Mouse (Mus musculus) liver, embryonic 12.5 days (tissue): ENCODE data around the gene Ank2. TPM values are rescaled to one million over a fixed set of nuclear protein-coding genes. Genes with fewer than 3 reads are reported as not detected.

Experiments
- ATAC-seq: fragments of 200-750 bp; cut with Nextera tagmentation; 2 replicates; pipeline ENCODE4 v1.8.0; 2017; ENCODE audit warnings: moderate number of reproducible peaks, mild to moderate bottlenecking, moderate library complexity
- H3K27ac ChIP-seq: fragments of 300-500 bp; sonication (generic); 2 replicates; pipeline ENCODE4 v1.5.1; 2016; ENCODE audit warnings: mild to moderate bottlenecking
- H3K27me3 ChIP-seq: fragments of 300-500 bp; sonication (generic); replicated peaks from 2 replicates; pipeline ENCODE4 v1.6.1; 2016; ENCODE audit warnings: mild to moderate bottlenecking, moderate library complexity
- H3K36me3 ChIP-seq: fragments of 300-500 bp; sonication (generic); 2 replicates; pipeline ENCODE4 v1.6.1; 2016; ENCODE audit warnings: mild to moderate bottlenecking, moderate library complexity
- H3K4me1 ChIP-seq: fragments of 300-500 bp; sonication (generic); 2 replicates; pipeline ENCODE4 v1.6.1; 2016
- H3K4me2 ChIP-seq: fragments of 300-500 bp; sonication (generic); 2 replicates; pipeline ENCODE4 v1.6.1; 2016; ENCODE audit warnings: mild to moderate bottlenecking, moderate library complexity
- H3K4me3 ChIP-seq: fragments of 300-500 bp; sonication (generic); 2 replicates; pipeline ENCODE4 v1.5.1; 2016; ENCODE audit warnings: mild to moderate bottlenecking, moderate library complexity
- H3K9ac ChIP-seq: fragments of 300-500 bp; sonication (generic); 2 replicates; pipeline ENCODE4 v1.6.1; 2016; ENCODE audit warnings: mild to moderate bottlenecking, moderate library complexity
- H3K9me3 ChIP-seq: fragments of 300-500 bp; sonication (generic); replicated peaks from 2 replicates; pipeline ENCODE4 v1.6.1; 2016; ENCODE audit warnings: mild to moderate bottlenecking, moderate library complexity
- WGBS: fragments of 180-500 bp; shearing (Covaris S2); methylation state at CpG from one replicate; pipeline ENCODE4 v1.1.7; 2016; ENCODE audit not compliant: insufficient replicate concordance; 5-methylcytosine and 5-hydroxymethylcytosine counted together
- polyA plus RNA-seq: library from polyadenylated mRNA; unstranded; fragments of >200 nt; fragmentation: Nextera tagmentation; extraction: Ambion mirVana; gene quantifications from 2 replicates; pipeline ENCODE4 v1.2.1, GENCODE M21; 2016

Gene Ank2
- polyA plus RNA-seq, 1 experiment from 2014 or later, result 9.0 TPM

DNA sequence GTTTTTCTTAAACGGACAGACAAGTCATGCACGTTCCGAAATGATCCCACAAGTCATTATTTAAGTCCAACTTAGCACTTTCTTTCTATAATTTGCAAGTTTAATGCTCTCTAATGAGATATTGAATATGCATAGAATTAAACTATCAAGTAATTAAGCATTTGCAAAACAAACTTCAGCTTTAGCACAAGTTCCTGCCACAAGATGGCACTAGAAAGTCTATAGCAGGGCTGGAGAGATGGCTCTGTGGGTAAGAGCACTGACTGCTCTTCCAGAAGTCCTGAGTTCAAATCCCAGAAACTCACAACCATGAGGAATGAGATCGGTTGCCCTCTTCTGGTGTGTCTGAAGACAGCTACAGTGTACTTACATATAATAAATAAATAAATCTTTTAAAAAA, 45.4 kb downstream of the Ank2 start:
- Histone ChIP-seq H3K4me2 (no peak overlapping the region), H3K9ac (no peak overlapping the region), H3K4me3 (no peak overlapping the region), H3K27me3 (no peaks in the 10 kb centered on the region), H3K9me3 (no peaks in the 10 kb centered on the region), H3K36me3 (no peaks in the 10 kb centered on the region), H3K27ac (no peak overlapping the region), H3K4me1 (peaks cover 9% of the 10 kb centered on the region)
- WGBS, result 70% methylated on average over 4 of the region's 4 CpGs
- ATAC-seq, result no peak

DNA sequence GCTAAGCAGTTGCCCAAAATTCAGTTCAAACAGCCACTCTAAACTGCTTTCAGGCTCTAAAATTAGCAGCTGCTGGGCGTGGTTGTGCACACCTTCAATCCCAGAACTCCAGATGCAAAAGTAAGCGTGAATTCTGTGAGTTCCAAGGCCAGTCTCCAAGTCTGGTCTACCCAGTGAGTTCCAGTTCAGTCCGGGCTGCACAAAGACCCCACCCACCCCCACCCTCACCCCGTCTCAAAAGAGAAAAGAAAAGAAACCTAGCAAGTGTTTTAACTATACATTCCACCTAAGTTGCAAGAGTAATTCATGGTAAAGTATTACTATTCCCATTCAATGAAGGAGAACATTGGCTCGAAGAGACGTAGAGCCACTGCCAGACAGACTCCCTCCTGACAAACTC, 45.9 kb downstream of the Ank2 start:
- Histone ChIP-seq H3K9me3 (no peaks in the 10 kb centered on the region), H3K36me3 (no peaks in the 10 kb centered on the region), H3K4me1 (peaks cover 4% of the 10 kb centered on the region), H3K4me2 (no peak overlapping the region), H3K27me3 (no peaks in the 10 kb centered on the region), H3K27ac (no peak overlapping the region), H3K4me3 (no peak overlapping the region), H3K9ac (no peak overlapping the region)
- no peak for ATAC-seq
- 69% methylated on average over 6 of the region's 6 CpGs for WGBS

DNA sequence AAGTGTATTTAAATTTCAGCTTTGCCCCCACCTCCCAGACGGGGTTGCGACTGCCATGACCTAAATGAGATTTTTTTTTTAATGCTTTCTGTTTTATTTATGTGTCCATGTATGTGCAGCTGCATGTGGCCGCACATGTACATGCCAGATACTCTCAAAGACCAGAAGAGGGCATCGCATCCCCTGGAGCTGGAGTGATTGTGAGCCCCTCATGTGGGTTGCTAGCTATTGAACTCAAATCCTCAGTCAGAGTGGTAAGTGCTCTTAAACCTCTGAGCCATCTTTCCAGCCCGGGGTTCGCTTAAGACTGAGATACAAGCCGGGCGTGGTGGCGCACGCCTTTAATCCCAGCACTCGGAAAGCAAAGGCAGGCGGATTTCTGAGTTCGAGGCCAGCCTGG, 46.9 kb downstream of the Ank2 start:
- 63% methylated on average over 13 of the region's 13 CpGs for WGBS
- no peaks in the 10 kb centered on the region for H3K36me3 ChIP-seq
- no peaks in the 10 kb centered on the region for H3K27me3 ChIP-seq
- ATAC-seq, result no peak
- H3K4me1 ChIP-seq, result no peaks in the 10 kb centered on the region
- no peak overlapping the region for H3K9ac ChIP-seq
- no peak overlapping the region for H3K4me3 ChIP-seq
- H3K27ac ChIP-seq, result no peak overlapping the region
- no peak overlapping the region for H3K4me2 ChIP-seq
- H3K9me3 ChIP-seq, result no peaks in the 10 kb centered on the region

GRCm38 (mm10) chr3:127451741-127452140, 47.4 kb downstream of the Ank2 start:
- H3K9me3 ChIP-seq, result no peaks in the 10 kb centered on the region
- H3K9ac ChIP-seq, result no peak overlapping the region
- H3K36me3 ChIP-seq, result no peaks in the 10 kb centered on the region
- no peak for ATAC-seq
- H3K4me2 ChIP-seq, result no peak overlapping the region
- H3K4me1 ChIP-seq, result no peaks in the 10 kb centered on the region
- no peak overlapping the region for H3K4me3 ChIP-seq
- H3K27ac ChIP-seq, result no peak overlapping the region
- H3K27me3 ChIP-seq, result no peaks in the 10 kb centered on the region
- 48% methylated on average over 9 of the region's 9 CpGs for WGBS

DNA sequence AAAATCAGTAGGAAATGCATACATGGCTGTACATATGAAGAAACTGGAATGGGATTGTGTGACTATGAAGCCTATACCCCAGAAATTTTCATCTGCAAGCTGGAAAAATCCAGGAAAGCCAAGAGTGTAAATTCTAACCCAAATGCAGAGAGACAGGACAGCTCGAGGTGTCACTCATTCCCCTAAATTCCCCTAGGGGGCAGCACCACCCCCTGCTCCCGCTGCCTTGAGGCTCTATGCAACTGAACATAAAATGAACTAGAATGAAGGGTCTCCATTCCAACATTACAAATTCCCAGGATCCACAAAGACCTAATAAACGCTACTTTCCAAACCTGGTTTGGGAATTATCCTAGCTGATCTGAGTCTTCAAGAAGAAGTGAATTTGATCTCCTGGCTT, 48.1 kb downstream of the Ank2 start:
- 2% methylated on average over 3 of the region's 3 CpGs for WGBS
- H3K4me2 ChIP-seq, result no peak overlapping the region
- no peaks in the 10 kb centered on the region for H3K36me3 ChIP-seq
- H3K27ac ChIP-seq, result no peak overlapping the region
- H3K4me1 ChIP-seq, result no peaks in the 10 kb centered on the region
- H3K27me3 ChIP-seq, result no peaks in the 10 kb centered on the region
- no peak overlapping the region for H3K9ac ChIP-seq
- ATAC-seq, result no peak
- H3K4me3 ChIP-seq, result no peak overlapping the region
- no peaks in the 10 kb centered on the region for H3K9me3 ChIP-seq

DNA sequence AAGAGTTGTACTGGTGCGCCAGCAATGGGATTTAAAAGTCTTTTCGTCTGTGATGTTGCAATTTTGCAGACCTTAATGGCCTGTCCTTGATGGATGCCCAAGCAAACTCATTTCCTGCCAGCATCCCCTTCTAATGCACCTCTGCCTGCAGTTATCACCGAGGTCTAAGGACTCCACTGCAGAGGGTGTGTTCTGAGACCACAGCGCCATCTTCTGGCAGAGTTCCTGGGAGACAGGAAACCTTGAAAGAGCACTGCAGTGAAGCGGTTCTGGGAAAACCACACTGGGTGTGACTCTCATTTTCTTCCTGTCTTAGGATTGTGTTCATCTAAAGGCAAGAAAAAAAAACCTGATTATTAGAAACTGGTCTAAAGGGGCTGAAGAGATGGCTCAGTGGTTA, 53.0 kb downstream of the Ank2 start:
- no peak overlapping the region for H3K4me3 ChIP-seq
- H3K4me1 ChIP-seq, result no peaks in the 10 kb centered on the region
- no peak overlapping the region for H3K4me2 ChIP-seq
- ATAC-seq, result 0 out of 2 replicates have a peak, but pooled peaks have one; percentile 32
- H3K27me3 ChIP-seq, result no peaks in the 10 kb centered on the region
- no peak overlapping the region for H3K9ac ChIP-seq
- H3K27ac ChIP-seq, result no peak overlapping the region
- 42% methylated on average over 5 of the region's 5 CpGs for WGBS
- no peaks in the 10 kb centered on the region for H3K36me3 ChIP-seq
- H3K9me3 ChIP-seq, result no peaks in the 10 kb centered on the region

- Histone ChIP-seq H3K27me3 (no peaks in the 10 kb centered on the region), H3K27ac (no peak overlapping the region), H3K9ac (no peak overlapping the region), H3K4me3 (no peak overlapping the region), H3K9me3 (no peaks in the 10 kb centered on the region), H3K4me1 (no peaks in the 10 kb centered on the region), H3K4me2 (no peak overlapping the region), H3K36me3 (no peaks in the 10 kb centered on the region)
- ATAC-seq, result no peak
- 56% methylated on average over 3 of the region's 3 CpGs for whole genome bisulfite sequencing
Observed at GRCm38 (mm10) chr3:127433291-127433690, 65.9 kb downstream of the Ank2 start.

DNA sequence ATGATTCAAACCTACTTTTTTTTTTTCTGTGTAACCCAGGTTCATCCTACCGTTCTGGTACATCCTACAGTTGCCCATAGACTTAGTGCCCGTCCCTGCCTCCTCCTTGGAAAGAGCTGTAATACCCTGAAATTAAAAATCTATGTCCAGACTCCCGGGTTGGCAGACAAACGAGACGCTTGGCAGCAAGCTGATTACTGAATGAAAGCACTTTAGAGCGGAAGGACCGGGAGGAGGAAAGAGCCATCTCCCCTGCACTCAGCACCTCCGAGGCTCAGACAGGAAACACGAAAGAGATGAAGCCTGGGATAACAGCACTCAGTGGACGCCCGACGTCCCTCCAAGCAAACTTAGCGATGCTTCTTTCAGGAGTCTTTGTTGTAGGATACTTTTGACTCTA, 69.3 kb downstream of the Ank2 start:
- ATAC-seq, result no peak
- H3K4me1 ChIP-seq, result no peaks in the 10 kb centered on the region
- H3K4me3 ChIP-seq, result no peak overlapping the region
- no peaks in the 10 kb centered on the region for H3K36me3 ChIP-seq
- no peaks in the 10 kb centered on the region for H3K9me3 ChIP-seq
- no peak overlapping the region for H3K4me2 ChIP-seq
- no peak overlapping the region for H3K27ac ChIP-seq
- H3K27me3 ChIP-seq, result no peaks in the 10 kb centered on the region
- H3K9ac ChIP-seq, result no peak overlapping the region
- 37% methylated on average over 13 of the region's 13 CpGs for WGBS

DNA sequence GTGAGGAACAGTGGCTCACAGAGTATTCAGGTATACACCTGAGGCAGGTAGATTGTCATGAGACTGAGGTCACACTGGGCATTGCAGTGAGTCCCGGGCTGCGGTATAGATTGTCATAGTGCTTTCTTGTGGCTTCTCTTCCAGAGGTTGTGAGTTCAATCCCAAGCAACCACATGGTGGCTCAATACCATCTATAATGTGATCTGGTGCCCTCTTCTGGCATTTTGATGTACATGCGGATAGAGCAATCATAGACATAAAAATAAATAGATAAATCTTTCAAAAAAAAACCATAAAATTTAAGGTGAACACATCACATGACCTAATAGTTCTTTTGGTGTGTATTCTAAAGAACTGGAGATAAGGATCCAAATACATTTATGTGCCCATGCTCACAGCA, 70.6 kb downstream of the Ank2 start:
- no peak for ATAC-seq
- H3K27me3 ChIP-seq, result no peaks in the 10 kb centered on the region
- 77% methylated on average over 3 of the region's 3 CpGs for WGBS
- H3K4me1 ChIP-seq, result no peaks in the 10 kb centered on the region
- no peak overlapping the region for H3K4me2 ChIP-seq
- H3K9me3 ChIP-seq, result no peaks in the 10 kb centered on the region
- no peaks in the 10 kb centered on the region for H3K36me3 ChIP-seq
- no peak overlapping the region for H3K27ac ChIP-seq
- no peak overlapping the region for H3K9ac ChIP-seq
- no peak overlapping the region for H3K4me3 ChIP-seq

DNA sequence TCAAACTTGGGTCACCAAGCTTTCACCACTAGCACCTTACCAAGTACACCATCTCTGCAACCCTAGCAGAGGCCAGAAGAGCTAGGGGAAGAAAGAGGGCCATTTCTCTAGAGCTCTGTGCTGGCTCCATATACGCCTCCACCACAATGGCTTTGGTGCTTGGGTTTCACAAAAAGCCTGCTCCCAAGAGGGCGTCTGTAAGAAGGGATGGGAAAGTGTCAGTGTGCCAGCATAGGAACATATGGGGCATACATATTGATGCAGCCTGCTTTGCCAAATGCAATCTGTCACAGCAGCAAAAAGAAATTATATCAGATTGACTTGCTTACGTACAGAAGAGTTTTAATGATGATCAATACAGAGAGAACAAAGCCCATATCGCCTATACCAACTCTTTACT, 82.2 kb downstream of the Ank2 start:
- no peaks in the 10 kb centered on the region for H3K36me3 ChIP-seq
- H3K27me3 ChIP-seq, result no peaks in the 10 kb centered on the region
- ATAC-seq, result no peak
- 75% methylated on average over 4 of the region's 4 CpGs for WGBS
- no peak overlapping the region for H3K4me2 ChIP-seq
- 0 out of 2 replicates have a peak, but pooled peaks cover 5% of the 10 kb centered on the region for H3K9me3 ChIP-seq
- H3K9ac ChIP-seq, result no peak overlapping the region
- no peaks in the 10 kb centered on the region for H3K4me1 ChIP-seq
- no peak overlapping the region for H3K27ac ChIP-seq
- H3K4me3 ChIP-seq, result no peak overlapping the region

DNA sequence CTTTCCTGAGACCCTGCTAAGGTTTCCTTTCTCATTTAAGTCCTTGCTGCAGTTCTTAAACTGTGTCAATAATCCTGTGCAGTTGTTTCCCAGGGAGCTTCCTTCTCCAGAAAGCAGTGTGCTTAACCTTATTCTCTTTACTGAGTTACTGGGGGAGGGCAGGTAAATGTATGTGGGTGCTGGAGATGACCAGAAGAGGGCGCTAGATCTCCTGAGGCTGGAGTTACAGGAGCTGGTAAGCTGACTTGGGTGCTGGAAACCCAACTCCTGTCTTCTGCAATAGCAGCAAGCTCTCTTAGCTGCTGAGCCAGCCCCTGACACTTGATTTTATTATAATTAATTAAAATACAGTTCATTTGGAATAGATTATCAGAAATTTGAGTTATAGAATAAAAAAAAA, 84.7 kb downstream of the Ank2 start:
- WGBS, result 16% methylated on average over 1 of the region's 1 CpGs

GRCm38 (mm10) chr3:127408684-127409550, 90.2 kb downstream of the Ank2 start:
- peak overlapping the region; percentile 12; the same call in 1 of the 2 replicates for H3K9ac ChIP-seq
- ATAC-seq, result peak; percentile 82
- no peak overlapping the region for H3K27ac ChIP-seq
- WGBS, result 20% methylated on average over 23 of the region's 23 CpGs
- no peaks in the 10 kb centered on the region for H3K9me3 ChIP-seq
- peak overlapping the region; percentile 62 for H3K4me2 ChIP-seq
- H3K4me1 ChIP-seq, result peaks cover 14% of the 10 kb centered on the region
- no peaks in the 10 kb centered on the region for H3K36me3 ChIP-seq
- peaks cover 15% of the 10 kb centered on the region; the same call in 1 of the 2 replicates for H3K27me3 ChIP-seq
- peak overlapping the region; percentile 43 for H3K4me3 ChIP-seq

More for the DNA sequence above, 84.7 kb downstream of the Ank2 start:
- Histone ChIP-seq H3K4me1 (no peaks in the 10 kb centered on the region), H3K4me3 (no peak overlapping the region), H3K9me3 (0 out of 2 replicates have a peak, but pooled peaks cover 5% of the 10 kb centered on the region), H3K36me3 (no peaks in the 10 kb centered on the region), H3K9ac (no peak overlapping the region), H3K4me2 (no peak overlapping the region), H3K27ac (no peak overlapping the region), H3K27me3 (no peaks in the 10 kb centered on the region)
- no peak for ATAC-seq
